Mouse (Mus musculus): ENCODE data around the gene Runx3.

- TF ChIP-seq CTCF (IDR thresholded peaks at IDR 0.05; ENCODE audit: low read depth) (no peak), EP300 (optimal IDR thresholded peaks at IDR 0.05) (no peak)
Measured at GRCm38 (mm10) chr4:135151111-135151987, 30.9 kb downstream of the Runx3 start.

Measured in stomach, postnatal 0 days (tissue).